In genomic region chr10:77251223-77251783, GRCm38 (mm10) we compare ENCODE assay signal across 8 mouse cellular contexts. TPM values are rescaled to one million over a fixed set of nuclear protein-coding genes. Genes with fewer than 3 reads are reported as not detected.
DNase-seq lines count a peak whose midpoint lies in the region; ATAC-seq and TF ChIP-seq lines count a peak whose summit lies in the region.

No protein-coding gene starts in this region.

- H3K9ac ChIP-seq in embryonic facial prominence, embryonic 11.5 days (replicated peaks; ENCODE audit: low read length): no peak overlapping the region
- H3K9ac ChIP-seq in forebrain, embryonic 11.5 days (ENCODE audit: low read length): no peak overlapping the region

- no peak for TF ChIP-seq POLR2A in kidney, adult 2 months (IDR thresholded peaks at IDR 0.05; ENCODE audit: low read depth, low read length)

- H3K9me3 ChIP-seq in embryonic facial prominence, embryonic 11.5 days (replicated peaks; ENCODE audit: control insufficient read depth, low read length): no peaks in the 10 kb centered on the region
- H3K9me3 ChIP-seq in forebrain, embryonic 11.5 days (ENCODE audit: control insufficient read depth, low read length): no peaks in the 10 kb centered on the region

- no peaks in the 10 kb centered on the region for H3K27me3 ChIP-seq in kidney, adult 2 months (replicated peaks; ENCODE audit: control insufficient read depth, insufficient read depth, low read length)
- H3K27me3 ChIP-seq in embryonic facial prominence, embryonic 11.5 days (ENCODE audit: control insufficient read depth, insufficient read depth, low read length): no peaks in the 10 kb centered on the region
- H3K27me3 ChIP-seq in forebrain, embryonic 11.5 days (ENCODE audit: control insufficient read depth, insufficient read depth, low read length): no peaks in the 10 kb centered on the region

- DNase-seq in kidney, adult 2 months: peak; percentile 44
- no peak for DNase-seq in kidney, adult 9 months
- DNase-seq in adrenal gland, adult (ENCODE audit: inconsistent age in 2 of 2, low spot score in 1 of 2): peak; percentile 90 to 95
- DNase-seq in embryonic facial prominence, embryonic 11.5 days (ENCODE audit: low spot score): peak; percentile 22
- peak; percentile 62 for DNase-seq in kidney, postnatal 14 days
- DNase-seq in ovary, postnatal 14 days (ENCODE audit: low spot score): peak; percentile 38
- no peak for DNase-seq in retina, postnatal 1 day
- no peak for DNase-seq in forebrain, embryonic 11.5 days (ENCODE audit: low spot score)

- H3K27ac ChIP-seq in kidney, adult 2 months (ENCODE audit: insufficient read depth, low read depth, low read length): peak overlapping the region; percentile 53
- H3K27ac ChIP-seq in embryonic facial prominence, embryonic 11.5 days (replicated peaks; ENCODE audit: low read depth, low read length): no peak overlapping the region
- no peak overlapping the region for H3K27ac ChIP-seq in forebrain, embryonic 11.5 days (ENCODE audit: low read depth, low read length)

- WGBS in kidney, adult 2 months: 39% methylated on average over 18 of the region's 18 CpGs
- WGBS in embryonic facial prominence, embryonic 11.5 days: 59% methylated on average over 18 of the region's 18 CpGs
- 66% methylated on average over 18 of the region's 18 CpGs for WGBS in forebrain, embryonic 11.5 days

- peak overlapping the region; percentile 21; the same call in 1 of the 2 replicates for H3K4me3 ChIP-seq in kidney, adult 2 months (ENCODE audit: insufficient read depth, low read depth, low read length)
- no peak overlapping the region for H3K4me3 ChIP-seq in embryonic facial prominence, embryonic 11.5 days (ENCODE audit: low read depth, low read length)
- H3K4me3 ChIP-seq in forebrain, embryonic 11.5 days (ENCODE audit: low read depth, low read length): no peak overlapping the region

- H3K36me3 ChIP-seq in kidney, adult 2 months (ENCODE audit: control insufficient read depth, insufficient read depth, low read length): no peaks in the 10 kb centered on the region
- no peaks in the 10 kb centered on the region for H3K36me3 ChIP-seq in embryonic facial prominence, embryonic 11.5 days (replicated peaks; ENCODE audit: control insufficient read depth, insufficient read depth, low read depth, low read length)
- H3K36me3 ChIP-seq in forebrain, embryonic 11.5 days (ENCODE audit: control insufficient read depth, insufficient read depth, low read length): no peaks in the 10 kb centered on the region

- H3K4me2 ChIP-seq in embryonic facial prominence, embryonic 11.5 days (ENCODE audit: low read depth, low read length): no peak overlapping the region
- no peak overlapping the region for H3K4me2 ChIP-seq in forebrain, embryonic 11.5 days (ENCODE audit: low read depth, low read length, severe bottlenecking)

- TF ChIP-seq CTCF in kidney, adult 2 months (conservative IDR thresholded peaks at IDR 0.05; ENCODE audit: insufficient read depth, insufficient read length, low read depth, low read length): peak; percentile 25; the same call in 1 of the 2 replicates

- no peak for ATAC-seq in embryonic facial prominence, embryonic 11.5 days (replicated peaks; ENCODE audit: insufficient number of reproducible peaks, low FRiP score, low TSS enrichment, low read depth)
- ATAC-seq in forebrain, embryonic 11.5 days (replicated peaks; ENCODE audit: low FRiP score): no peak

- peaks cover 5% of the 10 kb centered on the region for H3K4me1 ChIP-seq in kidney, adult 2 months (ENCODE audit: control insufficient read depth, insufficient read depth, low read length)
- peaks cover 5% of the 10 kb centered on the region; the same call in 1 of the 2 replicates for H3K4me1 ChIP-seq in embryonic facial prominence, embryonic 11.5 days (ENCODE audit: control insufficient read depth, insufficient read depth, low read length)
- H3K4me1 ChIP-seq in forebrain, embryonic 11.5 days (replicated peaks; ENCODE audit: control insufficient read depth, insufficient read depth, low read length): no peaks in the 10 kb centered on the region; the same call in 1 of the 2 replicates

RNA-seq across cellular contexts. Expression of gene Pofut2, which starts 7.7 kb away (rescaled TPM):
- polyA plus RNA-seq in kidney, adult 2 months (2012; rRNA removed): 45.9 and 50.6 TPM in 2 replicates
- polyA plus RNA-seq in embryonic facial prominence, embryonic 11.5 days (2014; fragmentation: Nextera tagmentation; extraction: Ambion mirVana): 68.4 and 70.7 TPM in 2 replicates
- polyA plus RNA-seq in forebrain, embryonic 11.5 days (2014; fragmentation: Nextera tagmentation; extraction: Ambion mirVana): 67.0 and 78.0 TPM in 2 replicates

Comparison
In these comparisons a context has a peak if more than half of its experiments do, and no peak if none do; other contexts are left out.
1. DNase-seq: peak in kidney, adult 2 months (single experiment), adrenal gland, adult (2 of 2), embryonic facial prominence, embryonic 11.5 days (single experiment), kidney, postnatal 14 days (single experiment) and ovary, postnatal 14 days (single experiment); none in kidney, adult 9 months (single experiment), retina, postnatal 1 day (single experiment) and forebrain, embryonic 11.5 days (single experiment).